Mouse (Mus musculus) naive thymus-derived CD4-positive, alpha-beta T cell, adult 2 months (primary cell): ENCODE results near the gene Gm12216.
A peak's percentile ranks its signal among the peaks of the same experiment; 100 is the strongest.

Source experiments
- DNase-seq: peaks from one replicate; pipeline ENCODE4 v3.0.0-alpha.2; 2011; ENCODE audit warnings: low read depth

Gene Gm12216

GRCm38 (mm10) chr11:53821230-53821944 lies 37.7 kb downstream of the Gm12216 start:
- DNase-seq = no peak

GRCm38 (mm10) chr11:53820516-53821170 lies 38.4 kb downstream of the Gm12216 start:
- DNase-seq = no peak

- DNase-seq = no peak
Measured at GRCm38 (mm10) chr11:53819511-53819910, 39.5 kb downstream of the Gm12216 start.

- DNase-seq = no peak
Measured at GRCm38 (mm10) chr11:53818794-53819193, 40.3 kb downstream of the Gm12216 start.

- no peak for DNase-seq
Measured at GRCm38 (mm10) chr11:53816841-53817375, 42.1 kb downstream of the Gm12216 start.

- DNase-seq = no peak
Measured at GRCm38 (mm10) chr11:53814810-53815209, 44.2 kb downstream of the Gm12216 start.

GRCm38 (mm10) chr11:53813001-53813868 lies 45.8 kb downstream of the Gm12216 start:
- DNase-seq = no peak

GRCm38 (mm10) chr11:53811312-53811711 lies 47.7 kb downstream of the Gm12216 start:
- DNase-seq = no peak

- DNase-seq = no peak
Measured at GRCm38 (mm10) chr11:53810749-53811148, 48.3 kb downstream of the Gm12216 start.

GRCm38 (mm10) chr11:53810156-53810555 lies 48.9 kb downstream of the Gm12216 start:
- DNase-seq = no peak

- no peak for DNase-seq
Measured at GRCm38 (mm10) chr11:53809354-53809753, 49.7 kb downstream of the Gm12216 start.

- no peak for DNase-seq
Measured at GRCm38 (mm10) chr11:53805786-53806185, 53.3 kb downstream of the Gm12216 start.

GRCm38 (mm10) chr11:53804569-53805344 lies 54.3 kb downstream of the Gm12216 start:
- no peak for DNase-seq

- no peak for DNase-seq
Measured at GRCm38 (mm10) chr11:53803494-53803893, 55.6 kb downstream of the Gm12216 start.

GRCm38 (mm10) chr11:53803093-53803492 lies 56.0 kb downstream of the Gm12216 start:
- peak; percentile 65 for DNase-seq

GRCm38 (mm10) chr11:53800975-53801374 lies 58.1 kb downstream of the Gm12216 start:
- no peak for DNase-seq

- no peak for DNase-seq
Measured at GRCm38 (mm10) chr11:53800036-53800435, 59.0 kb downstream of the Gm12216 start.

- no peak for DNase-seq
Measured at GRCm38 (mm10) chr11:53798041-53798711, 60.9 kb downstream of the Gm12216 start.

GRCm38 (mm10) chr11:53797386-53797920 lies 61.6 kb downstream of the Gm12216 start:
- no peak for DNase-seq

GRCm38 (mm10) chr11:53796409-53797151 lies 62.5 kb downstream of the Gm12216 start:
- DNase-seq = no peak
